ENCODE assay signal across 8 mouse cellular contexts in the genomic region with DNA sequence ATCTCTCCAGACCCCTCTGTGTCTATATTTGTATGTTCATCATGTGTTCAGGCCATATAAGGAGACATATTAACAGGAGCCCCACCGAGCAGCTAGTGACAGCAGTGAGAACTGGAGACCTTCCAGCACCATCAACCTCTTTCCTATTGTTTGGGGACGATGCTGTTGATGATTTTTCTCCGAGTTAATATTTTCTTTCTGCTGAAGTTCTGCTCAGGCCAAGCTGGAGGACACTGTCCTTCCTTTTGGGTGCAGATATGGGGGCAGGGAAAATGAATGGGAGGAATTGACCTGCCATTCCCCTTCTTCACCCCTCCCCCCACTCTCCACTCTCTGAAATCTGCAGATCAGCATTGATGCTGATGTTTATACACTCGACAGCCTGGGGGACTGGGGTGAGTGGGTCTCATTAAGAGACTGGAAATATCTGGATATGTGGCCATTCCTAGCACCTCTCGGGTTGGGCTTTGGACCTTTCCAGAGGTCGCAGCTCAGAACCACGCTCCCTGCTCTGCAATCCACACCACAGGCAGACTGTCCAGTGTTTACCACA.
DNase-seq lines count a peak whose midpoint lies in the region; ATAC-seq and TF ChIP-seq lines count a peak whose summit lies in the region.

No protein-coding gene starts in this region.

- peak; percentile 67 for ATAC-seq in heart, embryonic 16.5 days (replicated peaks; ENCODE audit: extremely low read depth, insufficient read depth, low FRiP score)
- ATAC-seq in neural tube, embryonic 13.5 days (ENCODE audit: low read depth), result peak; percentile 73
- ATAC-seq in erythroid progenitor cell, adult 5-6 weeks (replicated peaks; ENCODE audit: low FRiP score, poor library complexity, severe bottlenecking), result no peak

- H3K9me3 ChIP-seq in heart, embryonic 16.5 days (replicated peaks; ENCODE audit: control insufficient read depth, low read length), result 0 out of 2 replicates have a peak, but pooled peaks cover 10% of the 10 kb centered on the region
- peaks cover 1% of the 10 kb centered on the region; the same call in 1 of the 2 replicates for H3K9me3 ChIP-seq in neural tube, embryonic 13.5 days

- WGBS in heart, embryonic 16.5 days, result 17% methylated on average over 7 of the region's 7 CpGs
- WGBS in neural tube, embryonic 13.5 days, result 41% methylated on average over 7 of the region's 7 CpGs

- H3K4me2 ChIP-seq in heart, embryonic 16.5 days (ENCODE audit: low read depth, low read length), result peak overlapping the region; percentile 52
- no peak overlapping the region for H3K4me2 ChIP-seq in neural tube, embryonic 13.5 days

- DNase-seq in layer of hippocampus, adult 2 months (ENCODE audit: low spot score in 2 of 2), result peak in 1 of 2 experiments; percentile 33
- no peak for DNase-seq in layer of hippocampus, adult 9-10 months (ENCODE audit: low spot score)
- DNase-seq in kidney, postnatal 25 days, result peak; percentile 81 to 89
- DNase-seq in ovary, postnatal 14 days (ENCODE audit: low spot score), result no peak
- no peak for DNase-seq in gastrocnemius, postnatal 25 days

- H3K27me3 ChIP-seq in heart, embryonic 16.5 days (ENCODE audit: control insufficient read depth, insufficient read depth, low read length), result no peaks in the 10 kb centered on the region
- no peaks in the 10 kb centered on the region for H3K27me3 ChIP-seq in neural tube, embryonic 13.5 days

- TF ChIP-seq CTCF in layer of hippocampus, adult 2 months (conservative IDR thresholded peaks at IDR 0.05), result no peak

- H3K9ac ChIP-seq in heart, embryonic 16.5 days (ENCODE audit: low read length), result peak overlapping the region; percentile 59
- H3K9ac ChIP-seq in neural tube, embryonic 13.5 days, result no peak overlapping the region

- no peak overlapping the region for H3K4me3 ChIP-seq in layer of hippocampus, adult 2 months
- no peak overlapping the region; the same call in 1 of the 2 replicates for H3K4me3 ChIP-seq in heart, embryonic 16.5 days (ENCODE audit: low read length)
- H3K4me3 ChIP-seq in neural tube, embryonic 13.5 days, result no peak overlapping the region

- H3K27ac ChIP-seq in layer of hippocampus, adult 2 months, result peak overlapping the region; percentile 84
- H3K27ac ChIP-seq in heart, embryonic 16.5 days (ENCODE audit: low read length), result peak overlapping the region; percentile 99
- peak overlapping the region; percentile 92 for H3K27ac ChIP-seq in neural tube, embryonic 13.5 days (replicated peaks)

- peaks cover 16% of the 10 kb centered on the region for H3K36me3 ChIP-seq in heart, embryonic 16.5 days (ENCODE audit: control insufficient read depth, insufficient read depth)
- 0 out of 2 replicates have a peak, but pooled peaks cover 5% of the 10 kb centered on the region for H3K36me3 ChIP-seq in neural tube, embryonic 13.5 days

- peaks cover 58% of the 10 kb centered on the region for H3K4me1 ChIP-seq in heart, embryonic 16.5 days (ENCODE audit: control insufficient read depth, insufficient read depth, low read length)
- H3K4me1 ChIP-seq in neural tube, embryonic 13.5 days (replicated peaks), result peaks cover 52% of the 10 kb centered on the region

Comparison
In these comparisons a context has a peak if more than half of its experiments do, and no peak if none do; other contexts are left out.
1. DNase-seq: peak in kidney, postnatal 25 days (2 of 2); none in layer of hippocampus, adult 9-10 months (single experiment), ovary, postnatal 14 days (single experiment) and gastrocnemius, postnatal 25 days (single experiment).
2. Peak in every context shown above with its lines, with median percentiles within 50 percentile points of each other: H3K27ac ChIP-seq.